Mouse (Mus musculus) erythroblast, embryonic 14.5 days (primary cell): ENCODE data around the gene Elk1.

Experiments used
- GATA1 ChIP-seq: IDR thresholded peaks from 2 replicates; pipeline ENCODE4 v1.6.1; 2012; ENCODE audit warnings: low read length, inconsistent platforms, mixed read lengths
- TAL1 ChIP-seq: IDR thresholded peaks from 3 replicates; pipeline ENCODE4 v1.6.1; 2012; ENCODE audit warnings: low read length, inconsistent platforms, mixed read lengths

- TF ChIP-seq TAL1 = no peak
- no peak for TF ChIP-seq GATA1
Observed at GRCm38 (mm10) chrX:20946055-20946454, 4.4 kb downstream of the Elk1 start.
